Mouse (Mus musculus): ENCODE measurements around the gene C130050O18Rik.

C130050O18Rik gene

DNA sequence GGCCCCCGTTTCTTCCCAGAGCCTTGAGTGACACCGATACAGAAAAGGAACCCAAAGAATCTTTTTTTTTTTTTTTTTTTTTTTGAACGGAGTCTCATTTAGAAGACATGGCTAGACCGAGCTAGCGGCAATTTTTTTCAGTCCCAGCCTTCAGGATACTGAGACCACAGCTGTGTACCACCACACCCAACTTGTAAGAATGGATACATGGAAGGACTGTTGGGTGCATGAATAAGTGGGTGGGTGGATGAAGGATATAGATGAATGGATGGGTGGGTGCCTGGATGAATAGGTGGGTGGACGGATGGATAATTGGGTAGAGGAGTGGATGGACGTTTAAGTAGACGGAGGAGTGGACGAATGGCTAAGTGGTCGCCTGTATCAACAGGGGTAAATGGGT, 54.9 kb downstream of the C130050O18Rik start:
- no peak for DNase-seq (ENCODE audit: low spot score)

DNA sequence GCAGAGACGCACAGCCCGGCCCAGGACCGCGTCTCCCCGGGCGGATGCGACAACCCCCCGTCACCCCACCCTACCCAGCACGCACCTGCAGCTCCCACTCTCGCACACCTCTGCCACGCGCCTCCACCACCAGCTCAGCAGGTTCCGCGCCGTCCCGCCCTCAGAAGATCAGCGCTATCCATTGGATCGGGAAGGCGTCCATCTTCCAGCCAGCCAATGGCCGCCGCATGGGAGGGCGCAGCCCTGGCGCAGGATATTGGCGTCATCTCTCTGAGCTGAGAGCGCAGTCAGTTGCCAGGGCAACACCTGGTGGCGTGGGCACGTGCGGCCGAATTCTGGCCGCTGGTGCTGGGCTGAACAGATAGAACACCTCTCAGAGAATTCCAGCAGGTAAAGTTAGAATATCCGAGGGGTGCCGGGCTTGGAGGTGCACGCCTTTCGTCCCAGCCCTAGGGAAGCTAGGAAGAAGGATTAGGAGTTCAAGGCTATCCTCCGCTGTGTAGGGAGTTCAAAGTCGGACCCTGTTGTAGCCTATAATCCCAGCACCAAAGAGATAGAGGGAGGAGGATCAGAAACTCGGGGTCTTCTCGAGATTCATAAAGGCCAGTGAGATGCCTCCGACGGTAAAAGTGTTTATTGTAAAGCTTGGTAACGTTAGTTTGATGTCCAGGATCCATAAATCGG, 55.4 kb downstream of the C130050O18Rik start, which contains the start of gene 3110082I17Rik:
Gene 3110082I17Rik (minus strand): TSS at position 144 of the 684 bp plus-strand sequence.
- DNase-seq (ENCODE audit: low spot score): peak; percentile 100

DNA sequence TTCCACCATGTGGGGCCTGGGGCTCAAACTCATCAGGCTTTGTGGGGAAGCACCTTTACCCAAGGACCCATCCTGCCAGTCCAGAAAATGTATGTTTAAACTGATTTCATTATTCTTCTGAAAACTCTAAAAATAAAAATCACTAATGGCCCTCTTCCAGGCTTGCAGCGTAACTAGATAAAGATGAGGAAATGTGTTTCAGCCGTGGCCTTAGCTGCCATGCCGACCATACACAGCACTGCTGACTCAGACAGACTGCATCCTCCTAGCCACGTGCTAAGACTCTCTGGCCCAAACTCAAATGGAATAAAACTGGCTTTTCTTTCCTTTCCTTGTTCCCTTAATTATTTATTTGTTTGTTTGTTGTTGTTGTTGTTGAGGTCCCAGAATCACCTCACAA, 59.8 kb downstream of the C130050O18Rik start:
- no peak for DNase-seq (ENCODE audit: low spot score)

Data from embryo, embryonic 10 days (tissue).